Comparison of ENCODE assay signal across 11 mouse cellular contexts in genomic region chr8:108243270-108243669, GRCm38 (mm10).
DNase-seq lines count a peak whose midpoint lies in the region; ATAC-seq and TF ChIP-seq lines count a peak whose summit lies in the region.
"Had no signal": no experiment of that assay in that cellular context is flagged by ENCODE, and none has a peak within 500 bp of the region (broad histone marks: within the 10 kb centered on the region; RNA-seq: fewer than 3 reads in every experiment).

No protein-coding gene starts in this region.

- no peak overlapping the region for H3K9ac ChIP-seq in kidney, postnatal 0 days (ENCODE audit: low read depth, low read length)
- H3K9ac ChIP-seq in embryonic facial prominence, embryonic 12.5 days, result no peak overlapping the region
- H3K9ac ChIP-seq in limb, embryonic 12.5 days (replicated peaks), result no peak overlapping the region
- no peak overlapping the region for H3K9ac ChIP-seq in midbrain, postnatal 0 days (replicated peaks; ENCODE audit: low read length, poor library complexity, severe bottlenecking)
- H3K9ac ChIP-seq: liver, embryonic 15.5 days had no signal

- no peak for ATAC-seq in kidney, postnatal 0 days (replicated peaks; ENCODE audit: low FRiP score, low read depth)
- ATAC-seq in embryonic facial prominence, embryonic 12.5 days (ENCODE audit: insufficient number of reproducible peaks, insufficient read depth, low FRiP score, low TSS enrichment), result no peak
- no peak for ATAC-seq in limb, embryonic 12.5 days (ENCODE audit: insufficient number of reproducible peaks, insufficient read depth, low FRiP score, low TSS enrichment, low read depth)
- ATAC-seq in midbrain, postnatal 0 days (ENCODE audit: low FRiP score), result no peak
- ATAC-seq: activated CD4-positive, CD25-positive, alpha-beta regulatory T cell, adult 4 months had no signal

- H3K4me1 ChIP-seq in kidney, postnatal 0 days (replicated peaks; ENCODE audit: insufficient read depth, low read length), result no peaks in the 10 kb centered on the region
- peaks cover 43% of the 10 kb centered on the region for H3K4me1 ChIP-seq in embryonic facial prominence, embryonic 12.5 days
- H3K4me1 ChIP-seq in limb, embryonic 12.5 days (replicated peaks), result peaks cover 37% of the 10 kb centered on the region
- H3K4me1 ChIP-seq in midbrain, postnatal 0 days (ENCODE audit: insufficient read depth, low read length), result 0 out of 2 replicates have a peak, but pooled peaks cover 3% of the 10 kb centered on the region
- H3K4me1 ChIP-seq: liver, embryonic 15.5 days had no signal

- H3K36me3 ChIP-seq in kidney, postnatal 0 days (ENCODE audit: insufficient read depth, low read length), result no peaks in the 10 kb centered on the region
- no peaks in the 10 kb centered on the region for H3K36me3 ChIP-seq in embryonic facial prominence, embryonic 12.5 days
- no peaks in the 10 kb centered on the region for H3K36me3 ChIP-seq in limb, embryonic 12.5 days
- no peaks in the 10 kb centered on the region for H3K36me3 ChIP-seq in midbrain, postnatal 0 days (ENCODE audit: insufficient read depth, low read length)
- H3K36me3 ChIP-seq: liver, embryonic 15.5 days had no signal

- no peak for TF ChIP-seq CTCF in kidney, postnatal 0 days (IDR thresholded peaks at IDR 0.05; ENCODE audit: low read depth)
- no peak for TF ChIP-seq CTCF in midbrain, postnatal 0 days (IDR thresholded peaks at IDR 0.05)

- no peaks in the 10 kb centered on the region for H3K9me3 ChIP-seq in kidney, postnatal 0 days (replicated peaks; ENCODE audit: low read length)
- no peaks in the 10 kb centered on the region for H3K9me3 ChIP-seq in embryonic facial prominence, embryonic 12.5 days
- no peaks in the 10 kb centered on the region for H3K9me3 ChIP-seq in limb, embryonic 12.5 days
- H3K9me3 ChIP-seq in midbrain, postnatal 0 days (ENCODE audit: low read length), result no peaks in the 10 kb centered on the region
- H3K9me3 ChIP-seq: liver, embryonic 15.5 days had no signal

- 30% methylated on average over 9 of the region's 9 CpGs for WGBS in kidney, postnatal 0 days
- 22% methylated on average over 9 of the region's 9 CpGs for WGBS in embryonic facial prominence, embryonic 12.5 days
- 12% methylated on average over 9 of the region's 9 CpGs for WGBS in limb, embryonic 12.5 days
- WGBS in midbrain, postnatal 0 days, result 27% methylated on average over 9 of the region's 9 CpGs

- DNase-seq in kidney, postnatal 0 days (ENCODE audit: low spot score), result peak; percentile 66
- no peak for DNase-seq in kidney, postnatal 25 days
- DNase-seq in midbrain, postnatal 0 days (ENCODE audit: low spot score), result no peak
- no peak for DNase-seq in urinary bladder, postnatal 25 days (ENCODE audit: low spot score)
- no peak for DNase-seq in MN1 (ENCODE audit: low spot score)
- DNase-seq: cerebellum, adult 9-10 months; kidney, adult 2 months had no signal

- H3K4me3 ChIP-seq in kidney, postnatal 0 days (replicated peaks; ENCODE audit: low read depth, low read length), result no peak overlapping the region
- H3K4me3 ChIP-seq in embryonic facial prominence, embryonic 12.5 days, result no peak overlapping the region
- no peak overlapping the region for H3K4me3 ChIP-seq in limb, embryonic 12.5 days (replicated peaks)
- no peak overlapping the region for H3K4me3 ChIP-seq in midbrain, postnatal 0 days (ENCODE audit: low read depth, low read length)
- H3K4me3 ChIP-seq: liver, embryonic 15.5 days had no signal

- no peak overlapping the region for H3K4me2 ChIP-seq in kidney, postnatal 0 days (ENCODE audit: low read length)
- 0 out of 2 replicates have a peak overlapping the region, but pooled peaks have one; percentile 9 for H3K4me2 ChIP-seq in embryonic facial prominence, embryonic 12.5 days (replicated peaks)
- H3K4me2 ChIP-seq in limb, embryonic 12.5 days, result peak overlapping the region; percentile 19; the same call in 1 of the 2 replicates
- no peak overlapping the region for H3K4me2 ChIP-seq in midbrain, postnatal 0 days (ENCODE audit: low read depth, low read length, poor library complexity, severe bottlenecking)
- H3K4me2 ChIP-seq: liver, embryonic 15.5 days had no signal

- peaks cover 3% of the 10 kb centered on the region; the same call in 1 of the 2 replicates for H3K27me3 ChIP-seq in kidney, postnatal 0 days (ENCODE audit: insufficient read depth, low read length)
- no peaks in the 10 kb centered on the region for H3K27me3 ChIP-seq in embryonic facial prominence, embryonic 12.5 days
- 0 out of 2 replicates have a peak, but pooled peaks cover 3% of the 10 kb centered on the region for H3K27me3 ChIP-seq in limb, embryonic 12.5 days
- peaks cover 2% of the 10 kb centered on the region; the same call in 1 of the 2 replicates for H3K27me3 ChIP-seq in midbrain, postnatal 0 days (ENCODE audit: insufficient read depth, low read length)

- no peak overlapping the region for H3K27ac ChIP-seq in kidney, postnatal 0 days
- H3K27ac ChIP-seq in embryonic facial prominence, embryonic 12.5 days, result peak overlapping the region; percentile 37; the same call in 1 of the 2 replicates
- no peak overlapping the region for H3K27ac ChIP-seq in limb, embryonic 12.5 days
- H3K27ac ChIP-seq in midbrain, postnatal 0 days (ENCODE audit: low read depth, low read length), result peak overlapping the region; percentile 83
- H3K27ac ChIP-seq: liver, embryonic 15.5 days had no signal

Comparison
In these comparisons a context has a peak if more than half of its experiments do, and no peak if none do; other contexts are left out.
1. H3K27ac ChIP-seq: peak in embryonic facial prominence, embryonic 12.5 days (single experiment) and midbrain, postnatal 0 days (single experiment); none in kidney, postnatal 0 days (single experiment) and limb, embryonic 12.5 days (single experiment).
2. H3K4me2 ChIP-seq: peak in embryonic facial prominence, embryonic 12.5 days (single experiment) and limb, embryonic 12.5 days (single experiment); none in kidney, postnatal 0 days (single experiment) and midbrain, postnatal 0 days (single experiment).